Mouse (Mus musculus) liver, adult 2 months (tissue): ENCODE measurements around the gene Sox5. TPM values are rescaled to one million over a fixed set of nuclear protein-coding genes. Genes with fewer than 3 reads are reported as not detected.

Experiments
- DNase-seq: peaks from one replicate; pipeline ENCODE4 v3.0.0-alpha.2; 2011; ENCODE audit warnings: low read depth, low spot score; ENCODE audit errors: extremely low read depth
- H3K27ac ChIP-seq: fragments of 200-500 bp; replicated peaks from 2 replicates; pipeline ENCODE4 v1.5.1; 2012; ENCODE audit warnings: low read depth, mild to moderate bottlenecking, control low read depth, inconsistent platforms, low read length; ENCODE audit not compliant: insufficient read depth
- H3K27me3 ChIP-seq: fragments of 200-500 bp; 2 replicates; pipeline ENCODE4 v1.6.1; 2012; ENCODE audit warnings: mild to moderate bottlenecking, moderate library complexity, low read length, inconsistent platforms; ENCODE audit not compliant: control insufficient read depth, insufficient read depth
- H3K36me3 ChIP-seq: fragments of 200-500 bp; 2 replicates; pipeline ENCODE4 v1.6.1; 2012; ENCODE audit warnings: low read length, inconsistent platforms; ENCODE audit not compliant: control insufficient read depth, insufficient read depth
- H3K4me1 ChIP-seq: fragments of 200-500 bp; 2 replicates; pipeline ENCODE4 v1.6.1; 2011; ENCODE audit warnings: low read length; ENCODE audit not compliant: control insufficient read depth, insufficient read depth
- H3K4me3 ChIP-seq: fragments of 200-500 bp; 2 replicates; pipeline ENCODE4 v1.5.1; 2011; ENCODE audit warnings: low read depth, mild to moderate bottlenecking, control low read depth, low read length, moderate library complexity; ENCODE audit not compliant: insufficient read depth
- H3K79me2 ChIP-seq: fragments of 200-500 bp; 2 replicates; pipeline ENCODE4 v1.6.1; 2012; ENCODE audit warnings: inconsistent platforms, mild to moderate bottlenecking, low read length, moderate library complexity; ENCODE audit not compliant: control insufficient read depth, insufficient read depth
- H3K9ac ChIP-seq: fragments of 200-500 bp; 2 replicates; pipeline ENCODE4 v1.6.1; 2012; ENCODE audit warnings: low read depth, mild to moderate bottlenecking, control low read depth, inconsistent platforms, low read length
- CTCF ChIP-seq: fragments of 200-500 bp; IDR thresholded peaks from 2 replicates; pipeline ENCODE4 v1.5.1; 2011; ENCODE audit warnings: low read depth, low read length, control low read depth
- POLR2A ChIP-seq: fragments of 200-500 bp; IDR thresholded peaks from 2 replicates; pipeline ENCODE4 v1.6.1; 2011; ENCODE audit warnings: low read length, control low read depth; ENCODE audit not compliant: insufficient read depth; ENCODE audit errors: extremely low read depth
- WGBS: fragments of 180-500 bp; shearing (Covaris S2); methylation state at CpG from one replicate; pipeline ENCODE4 v1.1.7; 2018; 5-methylcytosine and 5-hydroxymethylcytosine counted together
- polyA plus RNA-seq: library from polyadenylated mRNA; depleted of rRNA; stranded (reverse); fragments of >200 nt; gene quantifications from 2 replicates; pipeline ENCODE4 v1.2.3, GENCODE M21; 2012
- total RNA-seq: library from RNA; depleted of rRNA; stranded (reverse); fragments of >200 nt; gene quantifications from 2 replicates; pipeline ENCODE4 v1.2.3, GENCODE M21; 2014

Gene Sox5
- total and polyA plus RNA-seq, 2 experiments: 7.5 to 31.6 TPM

- Histone ChIP-seq H3K36me3 (peaks cover 3% of the 10 kb centered on the region), H3K4me1 (no peaks in the 10 kb centered on the region), H3K9ac (no peak overlapping the region), H3K4me3 (no peak overlapping the region), H3K27ac (no peak overlapping the region), H3K79me2 (no peaks in the 10 kb centered on the region), H3K27me3 (no peaks in the 10 kb centered on the region)
- no peak for TF ChIP-seq POLR2A
- TF ChIP-seq CTCF: no peak
- no peak for DNase-seq
- 81% methylated on average over 12 of the region's 12 CpGs for WGBS
Measured at GRCm38 (mm10) chr6:143948553-143949308, 833.0 kb downstream of the Sox5 start.

GRCm38 (mm10) chr6:143948071-143948470 is 833.7 kb downstream of the Sox5 start:
- Histone ChIP-seq H3K36me3 (peaks cover 6% of the 10 kb centered on the region), H3K4me1 (no peaks in the 10 kb centered on the region), H3K4me3 (no peak overlapping the region), H3K27ac (no peak overlapping the region), H3K79me2 (no peaks in the 10 kb centered on the region), H3K27me3 (no peaks in the 10 kb centered on the region), H3K9ac (no peak overlapping the region)
- DNase-seq: no peak
- WGBS: 95% methylated on average over 4 of the region's 4 CpGs
- TF ChIP-seq POLR2A: no peak

- WGBS: 96% methylated on average over 5 of the region's 5 CpGs
- H3K4me1 ChIP-seq: no peaks in the 10 kb centered on the region
- no peaks in the 10 kb centered on the region for H3K27me3 ChIP-seq
- H3K79me2 ChIP-seq: no peaks in the 10 kb centered on the region
- H3K9ac ChIP-seq: no peak overlapping the region
- no peak for DNase-seq
- TF ChIP-seq POLR2A (no peak), CTCF (no peak)
- H3K4me3 ChIP-seq: no peak overlapping the region
- H3K36me3 ChIP-seq: peaks cover 8% of the 10 kb centered on the region; the same call in 1 of the 2 replicates
- no peak overlapping the region for H3K27ac ChIP-seq
Measured at GRCm38 (mm10) chr6:143943126-143943525, 838.7 kb downstream of the Sox5 start.

GRCm38 (mm10) chr6:143941291-143941785 is 840.4 kb downstream of the Sox5 start:
- WGBS: 85% methylated on average over 8 of the region's 8 CpGs
- Histone ChIP-seq H3K36me3 (peaks cover 8% of the 10 kb centered on the region; the same call in 1 of the 2 replicates), H3K27me3 (no peaks in the 10 kb centered on the region), H3K4me1 (no peaks in the 10 kb centered on the region), H3K27ac (no peak overlapping the region), H3K79me2 (no peaks in the 10 kb centered on the region), H3K9ac (no peak overlapping the region), H3K4me3 (no peak overlapping the region)
- DNase-seq: no peak
- TF ChIP-seq POLR2A: no peak
- TF ChIP-seq CTCF: no peak

- H3K27ac ChIP-seq: no peak overlapping the region
- 86% methylated on average over 6 of the region's 6 CpGs for WGBS
- no peak for DNase-seq
- H3K27me3 ChIP-seq: no peaks in the 10 kb centered on the region
- no peaks in the 10 kb centered on the region for H3K4me1 ChIP-seq
- no peaks in the 10 kb centered on the region; the same call in 1 of the 2 replicates for H3K36me3 ChIP-seq
- TF ChIP-seq CTCF: no peak
- no peak for TF ChIP-seq POLR2A
- H3K4me3 ChIP-seq: no peak overlapping the region
- no peaks in the 10 kb centered on the region for H3K79me2 ChIP-seq
- H3K9ac ChIP-seq: no peak overlapping the region
Measured at GRCm38 (mm10) chr6:143923146-143923545, 858.6 kb downstream of the Sox5 start.

GRCm38 (mm10) chr6:143918405-143918947 is 863.3 kb downstream of the Sox5 start:
- 90% methylated on average over 16 of the region's 16 CpGs for WGBS
- DNase-seq: no peak
- H3K27me3 ChIP-seq: no peaks in the 10 kb centered on the region
- no peaks in the 10 kb centered on the region for H3K79me2 ChIP-seq
- H3K4me3 ChIP-seq: no peak overlapping the region
- no peaks in the 10 kb centered on the region for H3K4me1 ChIP-seq
- no peak for TF ChIP-seq POLR2A
- no peak for TF ChIP-seq CTCF
- no peaks in the 10 kb centered on the region for H3K36me3 ChIP-seq
- H3K27ac ChIP-seq: no peak overlapping the region
- H3K9ac ChIP-seq: no peak overlapping the region
